ENCODE assay signal across 8 mouse cellular contexts in the genomic region with DNA sequence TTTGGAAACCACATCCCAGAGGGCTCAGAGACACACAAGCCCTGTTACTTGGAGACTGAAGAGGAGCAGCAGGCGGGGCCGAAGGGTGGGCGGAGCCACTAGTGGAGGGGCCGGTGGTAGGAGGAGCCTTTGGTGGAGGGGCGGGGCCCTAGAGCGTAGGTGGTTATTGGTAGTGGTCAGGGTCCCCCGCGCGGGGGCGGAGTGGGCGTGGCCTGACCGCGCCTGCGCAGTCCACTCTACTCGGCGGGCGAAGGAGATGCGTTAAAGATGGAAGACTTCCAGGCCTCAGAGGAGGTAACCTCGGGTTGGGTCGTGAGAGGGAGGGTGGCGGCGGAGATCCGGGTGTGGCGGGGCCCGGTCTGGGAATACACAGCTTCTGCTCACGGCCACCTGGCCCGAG. TPM values are rescaled to one million over a fixed set of nuclear protein-coding genes. Genes with fewer than 3 reads are reported as not detected.
A peak's percentile ranks its signal among the peaks of the same experiment; 100 is the strongest.
DNase-seq lines count a peak whose midpoint lies in the region; ATAC-seq lines count a peak whose summit lies in the region.
"Not testable (repeated sequence)": the region's sequence is repeated elsewhere in the genome, so short reads cannot be mapped to it uniquely, and the experiment has no call there.

TSS of gene Dynlt1b (plus strand) at position 168 of the 400 bp plus-strand sequence.

- H3K36me3 ChIP-seq in megakaryocyte, embryonic 14.5 days (replicated peaks; ENCODE audit: low read length), result not testable (repeated sequence)

- DNase-seq in ZHBTc4 (ENCODE audit: low read depth, low spot score), result peak; percentile 100
- DNase-seq in gastrocnemius, adult 8-10 months (ENCODE audit: low spot score in 2 of 2), result peak; percentile 100
- DNase-seq in hindlimb bud, embryonic 11.5 days (ENCODE audit: extremely low spot score, low read depth, low spot score), result peak; percentile 90
- DNase-seq in left cerebral cortex, adult 8-10 months (ENCODE audit: low spot score in 2 of 2), result peak; percentile 100
- peak; percentile 100 for DNase-seq in right cerebral cortex, postnatal 10 days (ENCODE audit: low spot score in 2 of 2)
- peak; percentile 100 for DNase-seq in urinary bladder, postnatal 25 days (ENCODE audit: low spot score)

- peak within 1 kb of the TSS; percentile 85 for H3K4me3 ChIP-seq in megakaryocyte, embryonic 14.5 days (replicated peaks)

- not testable (repeated sequence) for H3K27me3 ChIP-seq in megakaryocyte, embryonic 14.5 days (replicated peaks)

- not testable (repeated sequence) for H3K9me3 ChIP-seq in megakaryocyte, embryonic 14.5 days

- peaks cover 12% of the 10 kb centered on the region for H3K4me1 ChIP-seq in megakaryocyte, embryonic 14.5 days

- peak; percentile 97 for ATAC-seq in common myeloid progenitor, adult 5-6 weeks (replicated peaks; ENCODE audit: low read depth, poor library complexity, severe bottlenecking)

RNA-seq across cellular contexts. Expression of gene Dynlt1b, which starts in this region (rescaled TPM):
- 95.3 and 115 TPM in 2 replicates for total RNA-seq in common myeloid progenitor, adult 5-6 weeks (2017)
- 10 to 100 TPM; 40.0 to 51.4 (median 46.8) TPM for total RNA-seq in gastrocnemius, adult 8-10 months (2022)
- total RNA-seq in left cerebral cortex, adult 8-10 months (2022), result 10 to 100 TPM; 43.9 to 53.3 (median 48.5) TPM
- 10.9 and 24.4 TPM in 2 replicates for polyA plus RNA-seq in megakaryocyte, embryonic 14.5 days (2012; ENCODE audit: insufficient read depth, low replicate concordance)

Comparison
In these comparisons a context has a peak if more than half of its experiments do, and no peak if none do; other contexts are left out.
1. Peak in every context shown above with its lines: DNase-seq, ATAC-seq and H3K4me3 ChIP-seq.